Mouse (Mus musculus): ENCODE data around the gene Ltb4r1. TPM values are rescaled to one million over a fixed set of nuclear protein-coding genes. Genes with fewer than 3 reads are reported as not detected.

The Ltb4r1 gene
- under 1 TPM in 1 of 4 experiments, not detected in 3; 0.32 TPM for total RNA-seq (2022)

DNA sequence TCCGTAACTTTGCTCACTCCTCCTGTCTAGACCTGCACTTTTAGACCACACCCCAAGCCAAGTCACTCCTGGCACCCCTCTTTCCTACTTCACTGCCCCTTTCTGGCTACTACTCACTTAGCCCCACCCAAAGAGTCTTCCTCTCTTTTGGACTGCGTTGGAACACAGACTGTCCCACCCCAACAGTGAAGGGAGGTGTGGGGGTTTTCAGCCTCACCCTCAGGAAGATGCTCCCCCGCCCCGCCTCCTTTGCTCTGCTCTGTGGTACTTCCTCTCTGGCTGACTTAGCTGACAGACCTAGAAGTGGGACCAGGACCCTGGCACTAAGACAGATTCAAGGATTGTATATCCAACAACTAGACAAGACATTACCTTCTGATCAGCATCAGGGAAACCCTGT lies at the start of gene Ltb4r1:
Gene Ltb4r1, plus strand, starts transcription at position 267 of the 400 bp plus-strand sequence.
- DNase-seq (ENCODE audit: low spot score in 2 of 2) = no peak

DNA sequence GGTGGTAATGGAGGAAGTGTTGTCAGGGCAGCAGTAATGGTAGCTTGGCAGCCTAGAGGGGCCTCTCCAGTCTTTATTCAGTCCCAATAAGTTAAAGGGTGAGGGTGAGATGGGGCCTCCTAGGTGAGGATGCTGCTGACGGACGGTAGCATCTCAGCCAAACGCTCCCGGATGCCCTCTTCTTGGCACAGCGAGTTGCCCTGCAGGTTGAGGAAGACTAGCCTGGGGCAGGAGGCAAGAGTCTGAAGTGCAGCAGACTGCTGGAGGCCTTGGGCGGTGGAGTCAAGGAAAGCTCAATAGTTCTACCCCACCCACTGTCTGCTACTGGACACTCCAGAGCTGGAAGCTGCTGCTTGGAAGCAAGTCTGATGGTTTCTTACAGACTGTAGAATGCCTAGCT lies 49.5 kb upstream of the Ltb4r1 start:
- no peak for DNase-seq (ENCODE audit: low spot score in 2 of 2)

DNA sequence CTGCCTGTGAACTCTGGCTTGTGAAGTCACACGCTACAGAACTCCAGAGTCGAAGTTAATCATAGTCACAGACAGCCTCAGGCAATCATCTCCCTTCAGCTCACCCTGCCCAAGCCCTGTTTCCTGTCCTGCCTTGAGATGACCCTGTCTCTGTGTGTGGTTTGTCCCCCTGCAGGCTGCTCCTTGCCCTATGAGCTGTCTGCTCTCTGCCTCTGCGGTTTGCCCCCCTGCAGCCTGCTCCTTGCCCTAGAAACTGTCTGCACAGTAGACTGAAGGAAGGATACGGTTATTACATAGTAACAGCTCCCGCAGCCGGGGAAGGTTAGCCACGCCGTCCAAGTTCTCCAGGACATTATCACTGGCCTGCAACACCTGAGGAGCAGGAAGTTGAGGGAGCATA lies 48.9 kb upstream of the Ltb4r1 start:
- no peak for DNase-seq (ENCODE audit: low spot score in 2 of 2)

DNA sequence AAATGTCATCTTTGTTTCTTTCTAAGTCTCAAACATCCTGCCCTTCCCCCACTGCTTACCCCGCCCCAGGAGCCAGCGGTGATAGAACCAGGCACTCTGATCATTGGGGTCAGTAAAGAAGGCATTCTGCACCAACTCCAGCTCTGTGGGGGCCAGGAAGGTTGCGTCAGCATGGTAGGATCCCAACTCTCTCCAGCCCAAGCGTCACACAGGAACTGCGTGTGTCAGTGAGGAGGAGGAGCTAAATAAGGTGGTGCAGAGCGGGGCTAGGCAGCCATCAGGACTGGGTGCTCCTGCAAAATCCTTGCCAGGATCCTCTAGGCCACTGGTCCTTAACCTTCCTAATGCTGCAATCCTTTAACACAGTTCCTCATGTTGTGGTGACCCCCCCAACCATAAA lies 46.0 kb upstream of the Ltb4r1 start:
- no peak for DNase-seq (ENCODE audit: low spot score in 2 of 2)

DNA sequence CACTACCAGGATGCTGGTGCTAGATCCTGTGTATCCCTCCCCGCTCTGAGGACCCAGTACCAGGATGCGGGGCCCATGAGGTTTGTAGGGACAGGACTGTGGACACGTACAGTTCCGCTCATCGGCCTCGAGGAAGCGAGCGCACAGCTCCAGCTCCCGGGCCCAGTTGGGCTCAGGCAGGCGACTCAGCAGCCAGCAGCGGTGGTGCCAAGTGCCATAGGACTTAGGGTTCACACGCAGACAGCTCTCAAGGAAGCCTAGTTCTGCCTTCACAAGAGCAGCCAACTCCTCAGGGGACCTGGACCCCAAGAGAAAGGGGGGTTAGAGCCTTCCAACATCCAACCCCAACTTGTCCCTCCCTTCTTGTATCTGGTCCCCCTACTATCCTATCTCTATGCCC lies 45.1 kb upstream of the Ltb4r1 start:
- no peak for DNase-seq (ENCODE audit: low spot score in 2 of 2)

DNA sequence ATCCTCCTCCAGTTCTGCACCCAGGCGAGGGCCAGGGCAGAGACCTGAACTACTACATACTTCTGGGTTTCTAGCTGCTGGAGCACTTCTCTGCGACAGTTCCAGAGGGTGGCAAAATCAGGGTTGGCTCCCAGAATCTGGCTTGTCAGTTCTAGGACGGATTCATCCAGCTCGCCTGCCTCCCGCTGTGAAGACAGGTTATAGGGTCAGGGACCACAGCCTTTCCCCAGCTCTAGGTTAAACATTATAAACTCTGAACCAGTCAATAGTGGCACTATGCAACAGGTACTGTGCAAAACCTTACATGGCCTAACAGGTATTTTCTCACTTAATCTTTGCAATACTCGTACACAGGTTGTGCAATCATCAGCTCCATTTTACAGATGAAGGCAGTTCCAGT lies 44.7 kb upstream of the Ltb4r1 start:
- DNase-seq (ENCODE audit: low spot score in 2 of 2) = no peak

DNA sequence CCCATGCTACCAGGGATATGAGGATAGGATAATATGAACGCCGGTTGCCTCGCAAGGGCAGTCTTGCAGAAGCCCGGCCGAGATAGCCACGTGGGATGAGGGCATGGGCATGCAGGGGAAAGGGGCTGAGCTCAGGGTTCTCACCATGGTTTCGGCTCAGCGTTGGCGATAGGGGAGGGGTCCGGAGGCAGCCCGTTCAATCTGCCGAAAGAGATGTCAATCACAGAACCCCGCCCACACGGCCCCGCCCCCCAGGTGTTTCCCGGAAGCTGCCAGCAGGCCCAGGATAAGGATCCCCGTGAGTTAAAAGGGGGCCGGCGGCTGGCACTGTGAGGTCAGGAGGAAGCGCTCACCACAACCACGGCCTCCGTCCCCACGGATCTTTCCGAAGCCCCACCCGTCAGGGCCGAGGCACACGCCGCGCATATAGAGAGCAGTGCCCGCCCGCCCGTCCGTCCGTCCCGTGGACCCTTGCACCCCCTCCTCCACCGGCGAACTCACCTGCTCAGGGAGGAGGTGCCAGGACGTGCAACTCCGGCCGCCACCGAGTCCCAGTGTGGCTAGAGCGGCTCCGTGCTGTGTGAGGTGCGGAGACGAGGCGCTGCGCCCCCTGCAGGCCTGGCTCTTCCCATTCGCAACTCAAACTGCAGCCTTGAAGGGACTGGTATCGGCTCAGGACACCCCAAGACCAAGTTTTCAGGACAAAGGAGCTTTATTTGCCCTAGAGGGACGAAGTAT lies 43.9 kb upstream of the Ltb4r1 start, which contains the start of gene Rabggta:
Gene Rabggta, minus strand, starts transcription at position 564 of the 738 bp plus-strand sequence.
- DNase-seq (ENCODE audit: low spot score in 2 of 2) = peak; percentile 88 to 93

DNA sequence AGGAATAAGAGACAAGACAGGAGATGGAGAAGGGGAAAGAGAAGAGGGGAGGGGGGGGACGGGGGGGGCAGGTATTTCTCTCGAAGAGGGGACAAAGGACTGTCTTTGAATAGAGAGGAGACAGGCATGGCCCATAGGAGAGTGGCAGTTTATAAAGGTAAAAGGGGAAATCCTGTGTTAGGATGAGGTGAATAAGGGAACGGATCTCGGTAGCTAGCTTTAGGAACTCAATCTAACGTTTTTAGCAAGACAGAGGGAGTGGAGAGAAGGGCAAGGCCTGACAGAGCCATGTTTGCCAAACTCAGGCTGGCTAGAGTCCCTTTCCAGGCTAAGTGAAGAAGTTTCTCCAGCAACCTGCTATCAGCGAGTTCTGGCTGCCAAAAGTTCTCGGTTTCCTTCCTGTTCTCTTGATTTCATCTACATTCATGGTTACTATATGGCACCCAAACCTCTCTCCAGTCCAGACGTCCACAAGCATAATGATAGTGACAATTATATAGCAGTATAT lies 43.3 kb upstream of the Ltb4r1 start:
- no peak for DNase-seq (ENCODE audit: low spot score in 2 of 2)

DNA sequence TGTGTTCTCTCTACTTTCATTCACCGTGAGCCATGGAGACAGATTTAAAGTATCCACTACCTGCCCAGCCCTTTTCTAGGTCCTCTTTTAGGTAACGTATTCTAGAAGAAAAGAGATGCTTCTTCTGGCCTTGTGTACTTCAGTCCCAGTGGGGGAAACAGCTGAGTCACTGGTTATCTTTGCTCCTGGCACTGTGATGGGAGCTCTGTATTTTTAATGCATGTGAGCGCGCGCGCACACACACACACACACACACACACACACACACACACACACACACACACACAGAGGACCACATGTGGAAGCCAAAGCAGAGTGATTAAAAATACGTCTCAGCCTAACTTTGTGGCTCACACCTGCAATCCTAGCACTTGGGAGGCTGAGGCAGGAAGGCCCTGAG lies 42.3 kb upstream of the Ltb4r1 start:
- no peak for DNase-seq (ENCODE audit: low spot score in 2 of 2)

DNA sequence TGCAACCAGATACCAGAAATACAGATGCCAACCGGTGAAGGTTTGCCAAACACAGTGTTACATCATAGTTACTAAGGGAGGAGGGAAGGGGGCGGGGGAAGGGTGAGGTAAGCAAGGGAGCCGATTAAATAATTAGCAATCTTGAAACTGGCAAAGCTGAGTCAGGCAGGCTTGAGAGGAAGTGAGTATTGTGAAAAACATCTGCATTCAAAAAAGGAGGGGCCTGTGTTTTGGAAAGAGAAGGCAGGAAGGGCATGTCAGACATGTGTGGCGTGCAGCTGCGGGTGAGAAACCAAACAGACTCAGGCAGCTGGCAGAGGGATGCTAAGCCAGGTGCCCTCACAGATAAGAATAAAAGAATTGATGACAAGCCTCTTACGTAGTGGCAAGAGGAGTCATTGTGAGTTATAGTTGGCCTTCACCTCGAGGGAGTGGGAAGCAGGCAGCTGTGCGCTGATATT lies 41.3 kb upstream of the Ltb4r1 start:
- no peak for DNase-seq (ENCODE audit: low spot score in 2 of 2)

DNA sequence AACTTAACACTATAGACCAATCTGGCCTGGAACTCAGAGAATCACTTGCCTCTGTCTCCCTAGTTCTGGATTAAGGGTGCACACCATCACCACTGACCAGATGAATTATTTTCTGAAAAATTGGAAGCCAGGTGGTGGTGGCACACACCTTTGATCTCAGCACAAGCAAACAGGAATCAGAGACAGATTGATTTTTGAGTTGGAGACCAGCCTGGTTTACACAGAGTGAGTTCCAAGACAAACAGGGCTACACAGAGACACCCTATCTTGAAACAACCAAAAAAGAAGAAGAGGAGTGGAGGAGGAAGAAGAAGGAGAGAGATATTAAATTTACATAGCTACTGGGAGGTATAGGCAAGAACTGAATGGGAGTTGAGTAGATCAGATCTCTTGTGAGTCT lies 39.5 kb upstream of the Ltb4r1 start:
- no peak for DNase-seq (ENCODE audit: low spot score in 2 of 2)

DNA sequence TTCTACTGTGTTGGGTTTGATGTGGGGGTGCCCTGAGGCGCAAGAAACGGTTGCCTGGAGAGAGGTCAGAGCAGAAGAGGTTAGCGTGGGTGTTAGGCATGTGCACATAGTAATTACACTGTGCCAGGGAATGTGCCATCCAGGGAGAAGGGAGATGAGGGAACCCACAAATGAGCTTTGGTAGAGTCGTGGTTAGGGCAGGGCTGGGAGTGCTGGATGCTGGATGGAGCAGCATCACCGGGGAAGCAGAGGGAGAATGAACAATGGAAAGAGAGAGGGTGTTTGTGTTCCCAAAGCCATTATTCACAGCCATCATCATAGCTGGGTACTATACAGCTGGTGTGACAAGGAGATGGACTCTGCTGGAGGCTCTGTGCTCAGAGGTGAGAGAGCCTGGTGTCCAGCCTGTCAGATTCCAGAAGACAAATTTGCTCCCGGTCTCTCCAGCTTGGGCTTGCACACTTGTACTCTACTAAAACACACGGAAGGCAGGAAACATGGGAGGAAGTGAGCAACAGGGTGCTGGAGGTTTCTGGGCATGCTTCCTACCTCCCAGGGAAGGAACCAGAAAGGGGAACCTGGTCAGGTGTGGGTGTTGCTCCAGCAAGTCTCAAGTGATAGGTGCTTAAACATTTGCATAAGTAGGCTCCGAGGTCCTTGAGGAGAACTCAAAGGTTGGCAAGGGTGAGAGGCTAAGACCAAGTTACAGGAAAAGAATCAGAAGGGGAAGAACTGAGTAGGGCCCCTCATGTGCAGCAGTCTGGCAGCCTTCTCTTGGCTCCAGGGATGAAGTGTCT lies 37.7 kb upstream of the Ltb4r1 start:
- DNase-seq (ENCODE audit: low spot score in 2 of 2) = no peak

DNA sequence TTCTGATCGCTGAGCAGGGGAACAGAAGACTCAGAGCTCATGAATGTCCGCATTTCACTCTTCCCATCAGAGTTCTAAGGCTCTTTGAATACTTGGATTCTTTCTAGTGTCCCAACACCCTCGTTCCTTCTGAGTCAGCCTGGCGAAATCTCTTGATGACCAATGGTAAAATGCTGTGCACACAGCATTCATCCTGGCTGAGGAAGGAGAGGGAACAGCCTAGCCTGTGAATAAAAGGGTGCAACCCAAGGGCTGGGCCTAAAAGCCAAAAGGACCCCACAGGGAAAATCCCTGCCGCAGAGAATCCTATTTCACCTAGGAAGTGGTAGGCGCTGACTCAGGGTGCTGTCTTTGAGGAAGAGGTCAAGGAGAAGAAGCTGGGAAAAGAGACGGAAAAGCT lies 35.6 kb upstream of the Ltb4r1 start:
- DNase-seq (ENCODE audit: low spot score in 2 of 2) = no peak

DNA sequence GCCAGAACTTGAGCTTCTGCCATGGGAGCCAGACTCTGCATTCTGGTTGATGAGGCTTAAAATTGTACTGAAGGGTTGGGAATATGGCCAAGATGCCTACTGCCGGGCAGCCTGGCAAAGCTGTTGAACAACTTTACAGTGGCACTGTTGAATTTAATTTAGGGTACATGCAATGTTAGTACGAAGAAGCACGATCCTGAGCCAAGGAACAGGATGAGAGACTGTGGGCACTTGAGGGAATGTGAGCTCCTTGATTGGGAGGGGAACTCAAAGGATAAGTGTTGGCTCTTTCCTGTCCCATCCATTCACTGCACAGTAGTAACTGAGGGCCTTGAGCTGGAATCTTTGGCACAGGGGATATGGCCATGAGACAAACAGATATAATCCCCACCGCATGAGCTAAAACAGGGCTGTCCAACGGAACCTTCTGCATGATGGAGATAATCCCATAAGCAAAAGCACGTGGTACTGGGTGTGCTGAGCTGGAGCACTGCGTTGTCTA lies 35.2 kb upstream of the Ltb4r1 start:
- peak; percentile 35 to 44 for DNase-seq (ENCODE audit: low spot score in 2 of 2)

DNA sequence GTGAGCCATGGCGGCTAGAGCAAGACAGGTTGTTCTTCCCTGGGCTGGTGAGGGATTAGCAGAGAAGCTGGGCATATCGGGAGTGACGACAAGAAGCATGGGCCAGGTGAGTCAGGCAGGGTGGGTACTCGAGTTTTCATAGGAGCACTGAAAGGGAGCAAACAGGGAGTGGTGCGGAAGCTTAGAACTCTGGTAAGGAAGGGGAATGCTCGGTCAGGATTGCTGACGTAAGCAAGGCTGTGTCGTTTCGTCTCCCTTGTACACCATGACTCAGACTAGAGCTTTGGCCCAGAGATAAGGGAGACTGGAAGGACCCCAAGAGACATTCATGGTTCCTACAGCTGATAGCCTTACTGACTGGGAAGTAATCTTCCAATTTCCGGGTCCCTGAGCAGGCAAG lies 31.9 kb upstream of the Ltb4r1 start:
- no peak for DNase-seq (ENCODE audit: low spot score in 2 of 2)

DNA sequence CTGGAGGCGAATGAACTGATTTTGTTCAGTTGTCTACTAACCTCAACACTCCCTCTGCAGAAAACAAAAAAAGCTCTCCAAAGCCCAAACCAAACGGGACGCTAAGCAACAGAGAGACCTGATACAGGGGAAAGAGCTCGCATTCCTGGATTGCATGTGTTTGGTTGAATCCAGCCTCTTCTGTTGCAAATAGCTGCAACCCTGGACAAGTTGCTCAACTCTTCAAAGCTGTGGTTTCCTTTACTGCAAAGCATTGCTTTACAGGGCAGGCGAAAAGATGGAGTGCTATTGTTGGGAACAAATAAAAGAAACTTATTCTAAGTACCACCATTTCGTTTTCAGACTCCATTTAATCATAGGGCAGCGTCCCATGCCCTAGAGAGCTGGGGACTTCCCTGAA lies 30.9 kb upstream of the Ltb4r1 start:
- no peak for DNase-seq (ENCODE audit: low spot score in 2 of 2)

DNA sequence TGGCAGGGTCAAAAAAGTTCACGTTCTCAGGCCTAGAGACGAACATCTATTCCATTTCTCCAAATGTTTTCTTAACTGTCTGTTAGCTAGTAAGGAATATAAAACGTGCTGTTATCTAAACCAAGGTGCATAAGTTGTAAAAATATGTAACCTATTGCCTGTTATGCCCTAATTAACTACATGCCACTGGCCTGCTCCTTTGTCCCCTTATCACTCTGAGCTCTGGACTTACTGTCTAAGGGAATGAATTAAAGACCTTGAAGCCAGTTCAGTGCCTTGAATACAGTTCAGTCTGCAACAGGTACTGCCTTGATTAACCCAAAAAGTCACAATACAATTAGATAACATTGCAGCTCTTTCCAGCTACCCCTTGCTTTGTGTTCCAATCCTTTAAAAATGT lies 30.4 kb upstream of the Ltb4r1 start:
- no peak for DNase-seq (ENCODE audit: low spot score in 2 of 2)

DNA sequence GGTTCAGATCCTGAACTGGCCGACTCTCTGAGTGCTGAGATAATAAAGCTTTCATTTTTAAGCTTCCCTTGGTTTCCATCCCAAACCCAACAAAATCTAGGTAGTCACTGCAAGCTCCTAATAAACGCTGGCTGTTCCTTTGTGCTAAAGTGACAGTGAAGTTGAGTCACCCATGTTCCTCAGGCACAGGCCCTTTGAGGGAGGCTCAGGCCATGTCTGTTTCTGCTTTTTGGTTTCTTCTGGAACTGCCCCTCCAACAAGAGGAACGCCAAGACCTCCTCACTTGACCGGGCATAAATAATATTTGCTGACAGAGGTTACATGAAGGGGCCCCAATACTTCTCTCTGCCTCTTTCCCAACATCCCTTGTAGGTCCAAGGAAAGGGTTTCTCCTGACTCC lies 30.0 kb upstream of the Ltb4r1 start:
- no peak for DNase-seq (ENCODE audit: low spot score in 2 of 2)

DNA sequence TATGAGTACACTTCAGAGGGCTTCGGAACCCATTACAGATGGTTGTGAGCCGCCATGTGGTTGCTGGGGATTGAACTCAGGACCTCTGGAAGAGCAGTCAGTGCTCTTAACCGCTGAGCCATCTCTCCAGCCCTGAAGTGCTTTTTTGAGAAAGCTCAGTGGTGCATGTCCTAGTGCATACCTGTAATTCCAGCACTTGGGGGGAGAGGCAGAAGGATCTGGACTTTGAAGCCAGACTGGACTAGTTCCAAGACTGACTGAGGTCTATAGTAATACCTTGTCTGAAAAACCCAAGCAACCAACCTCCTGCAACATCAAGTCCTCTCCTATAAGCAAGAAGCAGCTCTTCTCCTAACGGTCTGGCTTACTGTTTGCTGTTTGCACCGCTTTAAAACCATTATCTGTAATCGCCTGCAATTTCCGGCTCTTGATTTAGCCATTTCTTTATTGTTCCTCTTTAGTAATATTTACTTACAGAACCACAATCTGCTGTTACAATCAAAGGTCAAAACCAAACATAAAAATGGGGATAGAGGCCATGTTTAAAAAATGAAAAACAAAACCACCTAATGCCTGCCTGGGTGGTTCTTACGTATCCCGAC lies 28.6 kb upstream of the Ltb4r1 start:
- no peak for DNase-seq (ENCODE audit: low spot score in 2 of 2)

DNA sequence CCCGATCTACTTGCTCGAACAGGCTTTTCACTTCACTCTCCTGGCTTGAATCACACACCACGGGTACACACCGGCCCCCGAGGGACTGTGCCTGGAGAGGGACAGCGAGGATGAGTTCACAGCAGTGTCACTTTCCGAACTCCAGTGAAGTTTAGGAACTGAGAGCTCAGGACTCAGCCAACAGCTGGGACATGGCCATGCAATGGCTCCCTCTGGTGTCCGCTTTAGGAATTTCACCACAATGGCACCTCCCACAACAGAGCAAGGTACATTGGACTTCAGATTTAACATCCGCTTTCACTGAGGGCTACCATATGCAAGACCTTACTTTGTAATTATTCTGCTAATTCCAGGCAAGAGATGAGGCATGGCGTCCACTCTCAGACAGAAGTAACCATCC lies 22.1 kb upstream of the Ltb4r1 start:
- peak; percentile 59 to 89 for DNase-seq (ENCODE audit: low spot score in 2 of 2)

DNA sequence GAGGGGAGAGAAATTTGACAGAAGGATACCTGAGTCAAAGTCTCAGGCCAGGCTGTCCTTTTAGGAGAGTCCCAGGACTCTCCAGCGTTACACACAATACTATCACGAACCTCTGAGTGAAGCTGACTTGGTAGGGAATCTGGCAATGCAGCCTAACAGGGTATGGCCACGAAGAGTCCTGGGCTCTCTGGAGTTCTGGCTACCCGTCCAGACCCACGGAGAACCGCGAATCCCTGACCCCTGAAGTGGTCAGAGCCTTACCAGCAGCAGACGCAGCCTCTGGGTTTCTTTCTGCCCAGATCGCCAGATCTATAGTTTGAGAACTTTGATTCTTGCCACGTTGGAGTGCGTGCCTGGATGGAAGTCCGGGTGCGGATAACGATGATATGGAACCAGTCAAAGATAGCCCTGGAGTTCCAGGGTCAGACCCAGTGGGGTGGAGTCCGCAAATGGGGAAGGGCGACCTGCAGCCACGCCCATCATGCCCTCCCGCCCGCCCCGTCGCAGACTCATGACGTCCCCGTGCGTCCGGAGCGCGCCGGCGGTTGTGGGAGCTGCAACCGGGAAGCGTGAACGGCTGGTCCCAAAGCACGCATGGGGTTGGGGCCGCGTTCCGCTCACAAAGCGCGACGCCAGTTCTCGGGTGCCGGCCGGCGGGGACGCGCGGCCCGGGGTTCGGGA lies 20.4 kb upstream of the Ltb4r1 start, which contains the start of the genes Dhrs1 and Nop9:
Gene Dhrs1, minus strand, starts transcription at position 511 of the 681 bp plus-strand sequence.
Gene Nop9, plus strand, starts transcription at position 514 of the 681 bp plus-strand sequence.
- DNase-seq (ENCODE audit: low spot score in 2 of 2) = peak; percentile 75 to 79
